Mouse (Mus musculus) neural tube, embryonic 14.5 days (tissue): ENCODE data around the gene Ttc28. TPM values are rescaled to one million over a fixed set of nuclear protein-coding genes. Genes with fewer than 3 reads are reported as not detected.
A peak's percentile ranks its signal among the peaks of the same experiment; 100 is the strongest.

Source experiments
- ATAC-seq: fragments of 200-750 bp; cut with Nextera tagmentation; 2 replicates; pipeline ENCODE4 v1.8.0; 2017; ENCODE audit warnings: low read depth, mild to moderate bottlenecking, moderate TSS enrichment, moderate library complexity
- H3K27ac ChIP-seq: fragments of 300-500 bp; sonication (generic); 2 replicates; pipeline ENCODE4 v1.5.1; 2014; ENCODE audit warnings: low read depth, mild to moderate bottlenecking, control low read depth, low read length, moderate library complexity, mixed read lengths
- H3K27me3 ChIP-seq: fragments of 300-500 bp; sonication (generic); 2 replicates; pipeline ENCODE4 v1.6.1; 2014; ENCODE audit warnings: low read length; ENCODE audit not compliant: control insufficient read depth, insufficient read depth
- H3K36me3 ChIP-seq: fragments of 300-500 bp; sonication (generic); 2 replicates; pipeline ENCODE4 v1.6.1; 2014; ENCODE audit warnings: low read length, mixed read lengths; ENCODE audit not compliant: control insufficient read depth, insufficient read depth
- H3K4me1 ChIP-seq: fragments of 300-500 bp; sonication (generic); 2 replicates; pipeline ENCODE4 v1.6.1; 2014; ENCODE audit warnings: low read length; ENCODE audit not compliant: control insufficient read depth, insufficient read depth
- H3K4me2 ChIP-seq: fragments of 300-500 bp; sonication (generic); 2 replicates; pipeline ENCODE4 v1.6.1; 2014; ENCODE audit warnings: mild to moderate bottlenecking, low read depth, low read length, control low read depth
- H3K4me3 ChIP-seq: fragments of 300-500 bp; sonication (generic); 2 replicates; pipeline ENCODE4 v1.5.1; 2014; ENCODE audit warnings: low read depth, low read length, control low read depth, mixed read lengths
- H3K9ac ChIP-seq: fragments of 300-500 bp; sonication (generic); replicated peaks from 2 replicates; pipeline ENCODE4 v1.6.1; 2014; ENCODE audit warnings: low read depth, mild to moderate bottlenecking, control low read depth, low read length, mixed read lengths
- H3K9me3 ChIP-seq: fragments of 300-500 bp; sonication (generic); 2 replicates; pipeline ENCODE4 v1.6.1; 2016; ENCODE audit warnings: low read length; ENCODE audit not compliant: control insufficient read depth
- WGBS: fragments of 180-500 bp; shearing (Covaris S2); extraction: QIAGEN DNeasy Blood & Tissue Kit; methylation state at CpG from one replicate; pipeline ENCODE4 v1.1.7; 2014; 5-methylcytosine and 5-hydroxymethylcytosine counted together
- polyA plus RNA-seq: library from polyadenylated mRNA; unstranded; fragments of >200 nt; fragmentation: Nextera tagmentation; extraction: Ambion mirVana; gene quantifications from 2 replicates; pipeline ENCODE4 v1.2.1, GENCODE M21; 2014

The Ttc28 gene
- polyA plus RNA-seq, 1 experiment from 2014 or later: 37.6 TPM

DNA sequence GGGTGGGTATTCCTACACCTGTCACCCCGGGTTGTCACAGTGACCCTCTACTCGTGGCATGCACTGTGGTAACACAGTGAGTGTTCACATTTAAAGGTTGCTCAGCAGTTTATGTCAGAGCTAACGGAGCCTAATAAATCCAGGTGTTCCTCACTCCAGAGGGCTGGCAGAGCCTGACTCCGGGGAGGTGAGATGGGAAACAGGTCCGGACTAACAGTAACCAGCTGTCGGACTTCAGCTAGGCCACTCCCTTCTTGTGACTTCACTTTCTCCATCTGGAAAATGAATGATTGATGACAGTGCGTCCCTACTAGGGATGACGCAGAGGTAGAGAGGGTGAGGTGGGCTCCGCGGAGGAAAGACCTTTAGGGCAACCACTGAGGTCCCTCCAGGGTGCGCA lies 336.1 kb downstream of the Ttc28 start:
- WGBS: 56% methylated on average over 11 of the region's 11 CpGs
- H3K9ac ChIP-seq: peak overlapping the region; percentile 26; the same call in 1 of the 2 replicates
- no peaks in the 10 kb centered on the region for H3K27me3 ChIP-seq
- H3K4me2 ChIP-seq: no peak overlapping the region
- H3K27ac ChIP-seq: peak overlapping the region; percentile 58; the same call in 1 of the 2 replicates
- ATAC-seq: no peak
- H3K4me1 ChIP-seq: peaks cover 44% of the 10 kb centered on the region
- H3K36me3 ChIP-seq: no peaks in the 10 kb centered on the region
- H3K4me3 ChIP-seq: no peak overlapping the region
- no peaks in the 10 kb centered on the region for H3K9me3 ChIP-seq

DNA sequence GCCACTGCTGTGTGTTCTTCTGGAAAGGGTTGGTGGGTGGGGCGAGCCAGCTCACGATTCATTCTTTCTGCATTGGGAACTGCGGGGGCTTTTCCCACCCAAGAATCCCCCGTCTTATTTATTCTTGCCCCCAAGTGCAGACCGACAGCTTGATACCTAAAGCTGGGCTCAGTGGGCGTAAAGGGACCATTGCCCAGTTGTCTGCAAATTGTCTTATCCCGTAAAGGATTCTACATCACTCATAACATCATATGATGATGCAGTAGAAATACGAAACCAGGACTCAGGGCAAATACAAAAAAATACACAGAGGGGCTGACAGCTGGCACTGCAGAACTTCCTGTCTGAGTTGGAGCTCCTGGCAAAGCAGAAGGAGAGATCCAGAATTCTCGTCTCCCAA lies 336.6 kb downstream of the Ttc28 start:
- Histone ChIP-seq H3K4me1 (peaks cover 49% of the 10 kb centered on the region), H3K4me3 (no peak overlapping the region), H3K36me3 (no peaks in the 10 kb centered on the region), H3K9me3 (no peaks in the 10 kb centered on the region), H3K27ac (no peak overlapping the region), H3K4me2 (no peak overlapping the region), H3K9ac (no peak overlapping the region; the same call in 1 of the 2 replicates), H3K27me3 (no peaks in the 10 kb centered on the region)
- WGBS: 87% methylated on average over 9 of the region's 9 CpGs
- no peak for ATAC-seq

DNA sequence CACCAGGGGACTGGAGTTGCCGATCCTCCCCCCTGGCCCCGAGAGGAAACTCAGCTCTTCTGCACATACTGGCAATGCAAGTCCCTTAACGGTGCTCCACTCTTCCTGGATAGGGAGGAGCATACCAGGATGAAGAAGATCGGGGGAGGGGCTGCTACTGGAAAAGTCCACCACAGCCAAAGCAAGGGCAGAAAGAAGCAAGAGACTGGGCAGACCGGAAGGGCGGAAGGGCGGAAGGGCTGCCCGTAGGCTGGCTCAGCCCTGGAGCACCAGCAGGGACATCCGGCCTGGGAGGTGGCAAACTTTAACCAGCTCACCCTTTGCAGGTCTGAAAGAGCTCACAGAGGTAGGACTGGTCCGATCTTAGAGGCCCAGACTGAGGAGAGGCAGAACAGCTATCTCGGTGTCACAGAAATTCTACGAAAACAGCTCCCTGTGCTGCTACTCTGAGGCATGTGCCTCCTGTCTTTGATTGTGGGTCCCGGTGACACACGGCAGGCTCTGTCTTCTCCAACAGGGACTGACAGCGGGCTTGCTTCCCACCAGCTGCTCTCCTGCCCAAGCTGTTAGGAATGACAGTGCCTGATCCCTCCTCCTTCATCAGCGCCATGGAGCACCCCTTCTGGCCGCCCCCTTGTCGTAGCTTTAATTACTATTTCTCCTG lies 338.0 kb downstream of the Ttc28 start:
- Histone ChIP-seq H3K9me3 (no peaks in the 10 kb centered on the region), H3K9ac (no peak overlapping the region), H3K27me3 (no peaks in the 10 kb centered on the region), H3K27ac (peak overlapping the region; percentile 49), H3K36me3 (no peaks in the 10 kb centered on the region), H3K4me1 (peaks cover 59% of the 10 kb centered on the region), H3K4me2 (no peak overlapping the region), H3K4me3 (no peak overlapping the region)
- 54% methylated on average over 18 of the region's 18 CpGs for WGBS
- ATAC-seq: no peak

DNA sequence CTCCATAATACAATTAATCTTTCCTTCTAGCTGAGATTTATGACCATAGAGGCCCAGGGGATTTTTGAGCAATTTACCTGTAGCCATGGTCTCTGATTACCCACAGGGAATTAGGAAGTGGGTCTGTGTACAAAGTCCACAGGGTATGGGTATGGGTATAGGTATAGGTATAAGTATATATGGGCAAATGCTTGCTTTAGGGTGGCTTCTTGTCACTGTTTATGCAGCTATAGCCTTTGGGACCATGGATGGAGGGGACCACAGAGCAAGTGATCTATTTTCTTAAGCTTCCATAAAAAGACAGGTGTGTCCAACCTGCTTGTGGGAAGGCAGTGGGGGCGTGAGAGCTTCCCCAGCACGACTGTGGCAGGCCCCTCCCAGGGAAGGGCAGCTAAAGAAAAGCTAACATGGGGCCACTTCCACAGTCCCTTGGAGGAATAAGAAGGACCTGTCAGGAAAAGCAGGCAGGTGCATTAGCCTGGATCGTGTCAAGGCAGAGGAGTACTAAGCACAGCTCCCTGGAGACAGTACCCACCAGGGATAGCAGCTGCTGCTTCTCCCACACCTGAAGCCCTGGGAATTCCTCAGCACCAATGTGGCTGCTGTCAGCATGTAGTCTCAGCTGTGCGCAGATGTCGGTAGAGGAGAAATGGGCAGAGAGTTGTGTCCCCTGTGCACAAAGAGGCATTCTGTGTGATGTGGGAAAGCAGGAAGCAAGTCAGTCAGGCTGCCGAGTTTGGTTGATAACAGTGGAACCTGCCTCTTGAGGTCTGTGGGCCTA lies 338.7 kb downstream of the Ttc28 start:
- Histone ChIP-seq H3K4me2 (no peak overlapping the region), H3K9me3 (no peaks in the 10 kb centered on the region), H3K9ac (no peak overlapping the region), H3K4me3 (no peak overlapping the region), H3K36me3 (peaks cover 3% of the 10 kb centered on the region), H3K27ac (peak overlapping the region; percentile 49), H3K4me1 (peaks cover 59% of the 10 kb centered on the region), H3K27me3 (no peaks in the 10 kb centered on the region)
- 51% methylated on average over 6 of the region's 6 CpGs for WGBS
- ATAC-seq: no peak

DNA sequence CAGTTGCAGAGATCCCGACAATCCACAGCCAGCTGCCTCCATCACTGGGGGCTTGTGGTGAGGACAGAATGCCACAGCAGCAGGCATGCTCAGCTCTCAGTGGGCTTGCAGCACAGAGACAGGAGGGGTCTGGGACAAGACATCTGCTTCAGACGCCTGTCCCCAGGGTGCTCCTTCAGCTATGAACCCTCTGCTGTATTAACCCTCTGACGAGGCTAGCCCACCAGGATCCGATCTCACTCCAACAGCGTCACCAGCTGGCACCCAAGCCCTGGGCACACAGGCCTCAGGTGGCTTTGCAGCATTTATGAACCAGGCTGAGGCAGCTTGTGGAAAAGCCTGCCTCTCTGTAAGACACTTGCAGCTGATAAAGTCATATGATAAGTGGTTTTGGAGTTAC lies 339.4 kb downstream of the Ttc28 start:
- 53% methylated on average over 5 of the region's 5 CpGs for WGBS
- Histone ChIP-seq H3K9me3 (no peaks in the 10 kb centered on the region), H3K9ac (no peak overlapping the region), H3K4me3 (no peak overlapping the region), H3K36me3 (peaks cover 10% of the 10 kb centered on the region), H3K27ac (peak overlapping the region; percentile 85; the same call in 1 of the 2 replicates), H3K27me3 (no peaks in the 10 kb centered on the region), H3K4me1 (peaks cover 61% of the 10 kb centered on the region), H3K4me2 (no peak overlapping the region)
- ATAC-seq: no peak

DNA sequence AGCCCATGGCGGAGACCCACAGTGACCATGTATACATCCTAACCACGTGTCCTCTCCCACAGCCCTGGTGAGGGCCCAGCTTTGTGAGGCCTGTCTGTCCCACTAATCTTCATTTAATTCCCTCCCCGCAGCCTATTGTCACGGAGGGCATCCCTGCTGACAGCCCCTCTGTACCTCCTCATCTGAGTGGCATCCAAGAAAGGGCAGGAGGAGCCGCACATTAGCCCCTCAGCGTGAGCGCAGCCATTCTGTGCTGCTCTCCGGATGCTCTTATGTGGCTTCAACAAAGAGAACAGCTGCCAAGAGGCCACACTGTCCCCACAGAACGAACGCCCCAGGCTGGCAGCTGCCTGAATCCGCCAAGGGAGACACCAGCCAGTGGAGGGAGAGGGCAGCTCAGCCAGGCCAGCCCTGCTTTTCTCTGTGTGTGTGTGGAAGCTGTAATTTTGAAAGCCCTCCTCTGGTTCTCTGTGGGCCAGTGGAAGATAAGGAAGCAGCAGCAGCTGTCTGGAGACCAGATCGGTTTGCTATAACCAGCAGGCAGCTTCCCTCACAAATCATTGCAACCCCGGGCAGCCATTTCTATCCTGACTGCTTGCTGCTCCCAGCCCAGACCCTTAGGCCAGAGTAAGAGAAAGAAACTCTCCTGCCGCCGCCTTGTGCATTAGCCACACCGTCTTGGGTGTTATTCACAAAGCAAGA lies 341.2 kb downstream of the Ttc28 start:
- peak overlapping the region; percentile 85 for H3K27ac ChIP-seq
- H3K4me2 ChIP-seq: no peak overlapping the region
- H3K9ac ChIP-seq: peak overlapping the region; percentile 43; the same call in 1 of the 2 replicates
- H3K4me1 ChIP-seq: peaks cover 59% of the 10 kb centered on the region
- WGBS: 15% methylated on average over 16 of the region's 16 CpGs
- no peak overlapping the region for H3K4me3 ChIP-seq
- H3K9me3 ChIP-seq: no peaks in the 10 kb centered on the region
- H3K36me3 ChIP-seq: peaks cover 13% of the 10 kb centered on the region
- peak; percentile 65 for ATAC-seq
- no peaks in the 10 kb centered on the region for H3K27me3 ChIP-seq

DNA sequence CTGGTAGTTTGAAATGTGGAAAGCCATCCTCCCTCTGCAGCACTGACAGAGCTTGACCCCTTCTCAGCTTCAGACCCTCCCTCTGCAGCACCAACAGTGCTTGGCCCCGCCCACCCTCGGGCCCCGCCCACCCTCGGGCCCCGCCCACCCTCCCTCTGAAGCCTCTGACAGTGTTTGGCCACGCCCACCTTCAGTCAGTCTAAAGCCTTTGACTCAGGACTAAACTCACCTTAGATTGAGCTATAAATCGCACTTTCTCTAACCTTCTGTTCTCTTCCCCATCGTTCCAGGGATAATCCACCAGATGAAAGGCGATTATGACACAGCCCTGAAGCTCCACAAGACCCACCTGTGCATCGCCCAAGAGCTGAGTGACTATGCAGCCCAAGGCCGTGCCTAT lies 343.2 kb downstream of the Ttc28 start:
- H3K9ac ChIP-seq: no peak overlapping the region
- H3K4me1 ChIP-seq: peaks cover 63% of the 10 kb centered on the region
- H3K4me3 ChIP-seq: no peak overlapping the region
- WGBS: 41% methylated on average over 11 of the region's 11 CpGs
- no peak overlapping the region for H3K27ac ChIP-seq
- no peak for ATAC-seq
- no peak overlapping the region for H3K4me2 ChIP-seq
- no peaks in the 10 kb centered on the region for H3K9me3 ChIP-seq
- H3K36me3 ChIP-seq: peaks cover 16% of the 10 kb centered on the region
- no peaks in the 10 kb centered on the region for H3K27me3 ChIP-seq

DNA sequence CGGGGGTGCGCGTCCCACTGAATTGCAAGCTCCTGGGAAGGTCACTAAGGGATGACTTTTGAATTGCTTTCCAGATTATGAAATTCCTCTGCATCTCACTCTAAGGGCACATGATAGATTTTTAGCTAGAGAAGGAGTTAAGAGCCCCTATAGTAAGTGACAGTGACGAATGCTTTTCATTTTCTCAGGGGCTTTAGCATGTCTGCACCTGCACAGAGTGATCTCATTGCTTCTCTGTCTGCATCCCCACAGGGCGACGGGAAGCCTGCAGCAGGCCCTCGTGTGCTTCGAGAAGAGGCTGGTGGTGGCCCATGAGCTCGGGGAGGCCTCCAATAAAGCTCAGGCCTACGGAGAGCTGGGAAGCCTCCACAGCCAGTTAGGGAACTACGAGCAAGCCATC lies 345.7 kb downstream of the Ttc28 start:
- Histone ChIP-seq H3K36me3 (peaks cover 16% of the 10 kb centered on the region), H3K4me2 (no peak overlapping the region), H3K4me3 (no peak overlapping the region), H3K27ac (peak overlapping the region; percentile 55), H3K4me1 (peaks cover 65% of the 10 kb centered on the region), H3K27me3 (no peaks in the 10 kb centered on the region), H3K9me3 (no peaks in the 10 kb centered on the region), H3K9ac (no peak overlapping the region)
- ATAC-seq: peak; percentile 16; the same call in 1 of the 2 replicates
- 33% methylated on average over 11 of the region's 11 CpGs for WGBS

DNA sequence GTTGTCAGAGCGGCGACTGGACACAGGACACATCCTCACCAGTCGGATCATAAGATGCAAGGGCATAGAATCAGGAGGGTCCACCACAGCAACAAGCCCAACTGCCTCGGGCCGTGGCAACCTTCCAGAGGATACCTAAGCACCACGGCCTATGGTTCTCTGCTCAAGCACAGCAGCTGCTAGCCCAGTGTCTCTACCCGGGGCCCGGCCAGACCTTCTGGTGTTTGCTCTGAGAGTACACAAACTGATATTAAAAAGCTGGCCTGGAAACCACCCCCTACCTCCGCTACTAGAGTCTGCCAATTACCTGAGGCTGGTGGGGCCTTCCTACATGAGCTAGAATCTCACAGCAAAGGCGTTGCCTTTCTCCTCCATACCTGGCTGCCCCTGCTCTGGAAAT lies 346.9 kb downstream of the Ttc28 start:
- no peak overlapping the region for H3K27ac ChIP-seq
- 79% methylated on average over 10 of the region's 10 CpGs for WGBS

More for the DNA sequence above, 346.9 kb downstream of the Ttc28 start:
- Histone ChIP-seq H3K9ac (no peak overlapping the region), H3K4me1 (peaks cover 58% of the 10 kb centered on the region), H3K4me2 (no peak overlapping the region), H3K9me3 (no peaks in the 10 kb centered on the region), H3K27me3 (no peaks in the 10 kb centered on the region), H3K4me3 (no peak overlapping the region), H3K36me3 (peaks cover 16% of the 10 kb centered on the region)
- no peak for ATAC-seq
